Mouse (Mus musculus): ENCODE measurements around the gene Dysf.

GRCm38 (mm10) chr6:84231108-84231507 lies 222.7 kb downstream of the Dysf start:
- TF ChIP-seq POLR2A (IDR thresholded peaks at IDR 0.05; ENCODE audit: control insufficient read depth in 1 of 2, insufficient read depth in 1 of 2, low read depth in 1 of 2, low read length in 2 of 2, poor library complexity in 1 of 2) (no peak), ZKSCAN1 (IDR thresholded peaks at IDR 0.05; ENCODE audit: low read depth, low read length) (no peak), MAFK (IDR thresholded peaks at IDR 0.05; ENCODE audit: borderline replicate concordance, low read depth, low read length) (no peak), ZC3H11A (IDR thresholded peaks at IDR 0.05; ENCODE audit: low read depth, low read length) (no peak), CTCF (IDR thresholded peaks at IDR 0.05 in 2 of 3, conservative IDR thresholded peaks at IDR 0.05 in 1 of 3; ENCODE audit: control insufficient read depth in 1 of 3, insufficient read depth in 1 of 3, low read depth in 2 of 3, low read length in 3 of 3, poor library complexity in 1 of 3, severe bottlenecking in 1 of 3) (no peak), KAT2A (conservative IDR thresholded peaks at IDR 0.05; ENCODE audit: low read depth, low read length) (no peak), ELF1 (IDR thresholded peaks at IDR 0.05; ENCODE audit: low read depth, low read length) (no peak), GABPA (IDR thresholded peaks at IDR 0.05; ENCODE audit: low read depth, low read length) (no peak)
